Mouse (Mus musculus): ENCODE data around the gene Phldb3.

Gene Phldb3

DNA sequence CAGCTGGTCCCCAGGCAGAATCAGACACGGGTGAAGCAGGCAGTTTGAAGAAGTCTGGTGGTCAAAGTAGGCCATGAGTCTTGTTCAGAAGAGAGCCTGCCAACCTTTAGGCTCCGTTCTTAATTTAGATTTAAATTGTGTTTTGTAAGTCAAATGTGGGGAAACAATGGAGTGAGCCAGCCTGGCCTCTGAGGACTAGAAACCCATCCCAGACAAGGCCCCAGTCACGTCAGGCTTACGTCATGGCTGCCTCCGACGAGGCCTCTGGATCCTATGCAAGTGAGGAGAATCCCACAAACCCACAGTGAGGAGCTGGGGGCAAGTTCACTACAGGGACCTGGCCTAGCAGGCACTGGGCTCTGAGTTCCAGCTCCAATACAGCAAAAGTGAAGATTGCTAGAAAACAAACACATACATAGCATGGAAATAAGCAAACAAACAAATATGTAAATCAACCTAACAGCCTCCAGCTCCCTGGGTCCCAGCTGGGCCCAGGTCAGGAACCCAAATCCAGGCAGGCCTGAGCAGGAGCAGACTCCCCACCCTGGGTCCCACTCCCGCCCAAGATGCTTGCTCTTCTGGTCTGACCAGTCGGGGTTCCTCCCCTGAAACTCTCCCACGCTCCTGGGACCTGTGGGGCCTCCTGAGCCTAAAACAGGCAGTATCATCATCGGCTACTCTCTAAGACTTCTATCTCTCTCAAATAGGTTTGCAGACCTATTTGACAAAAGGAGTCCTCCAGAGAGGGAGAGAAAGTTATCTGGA lies 19.7 kb downstream of the Phldb3 start:
- no peak for DNase-seq (ENCODE audit: low spot score)

- no peak for DNase-seq (ENCODE audit: low spot score)
Measured at GRCm38 (mm10) chr7:24636264-24636663, 25.7 kb downstream of the Phldb3 start, which contains the start of gene Lypd3. TSS of gene Lypd3 (plus strand) at chr7:24636550.

DNA sequence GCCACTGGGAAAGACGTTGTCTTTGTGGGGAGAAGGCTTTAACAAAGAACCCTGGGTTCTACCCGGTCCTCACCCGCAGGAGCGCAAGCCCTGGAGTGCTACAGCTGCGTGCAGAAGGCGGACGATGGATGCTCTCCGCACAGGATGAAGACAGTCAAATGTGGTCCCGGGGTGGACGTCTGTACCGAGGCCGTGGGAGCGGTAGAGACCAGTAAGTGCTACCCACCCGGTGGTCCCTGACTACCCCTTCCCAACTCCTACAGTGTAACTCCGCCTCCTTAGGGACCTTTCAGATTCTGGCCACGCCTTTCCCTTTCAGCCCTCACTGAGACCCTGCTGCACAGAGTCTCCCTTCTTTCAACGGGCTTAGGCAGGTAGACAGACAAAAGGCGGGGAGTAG lies 26.5 kb downstream of the Phldb3 start:
- no peak for DNase-seq (ENCODE audit: low spot score)

- DNase-seq (ENCODE audit: low spot score): no peak
Measured at GRCm38 (mm10) chr7:24638026-24638856, 27.7 kb downstream of the Phldb3 start.

DNA sequence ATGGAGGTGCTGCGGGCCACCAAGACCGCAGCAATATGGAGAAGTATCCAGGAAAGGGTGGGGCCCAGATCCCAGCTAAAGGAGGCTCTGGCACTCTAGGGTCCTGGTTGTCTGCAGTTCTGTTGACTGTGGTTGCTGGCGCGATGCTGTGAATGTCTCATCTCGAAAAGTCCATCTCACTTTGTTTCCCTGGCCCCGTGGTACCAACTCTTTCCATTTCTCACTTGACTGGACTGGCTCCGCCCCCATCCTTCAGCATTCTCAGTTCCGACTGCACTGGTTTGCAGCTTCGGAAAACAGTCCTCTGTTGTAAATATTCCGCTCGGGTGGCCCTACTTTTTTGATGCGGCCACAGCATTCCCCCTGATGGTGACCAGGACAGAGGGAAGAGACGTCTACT lies 29.9 kb downstream of the Phldb3 start:
- no peak for DNase-seq (ENCODE audit: low spot score)

DNA sequence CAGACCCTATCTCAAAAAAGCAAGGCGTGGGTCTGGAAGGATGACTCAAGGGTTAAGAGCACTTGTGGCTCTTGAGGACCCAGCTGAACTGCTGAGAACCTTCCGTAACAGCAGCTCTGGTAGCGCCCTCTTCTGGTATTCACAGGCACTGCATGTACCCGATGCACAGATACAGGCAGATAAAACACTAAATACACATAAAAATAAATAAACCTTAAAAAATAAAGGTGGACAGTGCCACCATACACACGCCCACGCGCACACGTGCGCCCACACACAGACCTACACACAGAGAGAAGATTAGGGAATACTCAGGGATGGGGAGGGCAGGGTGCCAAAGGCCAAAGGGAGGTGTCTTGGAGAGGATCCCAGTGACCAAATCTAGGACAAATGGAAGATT lies 31.9 kb downstream of the Phldb3 start:
- DNase-seq (ENCODE audit: low spot score): no peak

- DNase-seq (ENCODE audit: low spot score): no peak
Measured at GRCm38 (mm10) chr7:24644492-24644891, 33.9 kb downstream of the Phldb3 start.

DNA sequence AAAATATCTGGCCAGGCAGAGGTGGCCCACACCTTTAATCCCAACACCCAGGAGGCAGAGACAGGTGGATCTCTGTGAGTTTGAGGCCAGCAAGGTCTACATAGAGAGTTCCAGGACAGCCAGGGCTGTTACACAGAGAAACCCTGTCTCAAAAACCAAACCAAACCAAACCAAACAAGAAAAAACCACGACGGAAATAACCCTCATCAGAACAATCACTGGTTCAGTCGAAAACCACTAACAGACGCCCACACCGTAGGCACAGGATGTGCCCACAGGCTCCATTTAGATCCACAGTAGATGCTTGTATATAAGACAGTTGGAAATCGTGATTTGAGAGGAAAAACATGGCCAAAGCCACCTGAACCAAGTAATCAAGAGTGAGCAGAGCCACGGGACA lies 34.4 kb downstream of the Phldb3 start:
- DNase-seq (ENCODE audit: low spot score): no peak

DNA sequence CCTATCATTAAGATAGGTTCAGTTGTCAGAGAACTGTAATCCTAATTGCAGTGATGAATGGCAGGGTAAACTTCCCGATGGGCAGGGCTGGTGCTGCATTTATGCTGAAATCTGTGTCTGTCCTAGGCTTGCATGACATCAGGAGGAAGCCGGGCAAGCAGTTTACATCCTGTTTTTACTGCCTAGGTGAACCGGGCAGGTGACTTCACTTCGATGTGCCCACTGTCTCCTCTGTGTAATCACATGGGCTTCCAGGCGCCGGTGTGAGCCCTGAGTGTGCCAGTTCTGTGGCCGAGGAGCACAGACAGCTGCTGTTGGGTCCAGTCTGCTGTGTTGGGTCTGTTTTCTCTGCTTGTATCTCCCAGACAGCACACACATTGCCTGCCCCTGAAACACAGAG lies 35.9 kb downstream of the Phldb3 start:
- DNase-seq (ENCODE audit: low spot score): no peak

DNA sequence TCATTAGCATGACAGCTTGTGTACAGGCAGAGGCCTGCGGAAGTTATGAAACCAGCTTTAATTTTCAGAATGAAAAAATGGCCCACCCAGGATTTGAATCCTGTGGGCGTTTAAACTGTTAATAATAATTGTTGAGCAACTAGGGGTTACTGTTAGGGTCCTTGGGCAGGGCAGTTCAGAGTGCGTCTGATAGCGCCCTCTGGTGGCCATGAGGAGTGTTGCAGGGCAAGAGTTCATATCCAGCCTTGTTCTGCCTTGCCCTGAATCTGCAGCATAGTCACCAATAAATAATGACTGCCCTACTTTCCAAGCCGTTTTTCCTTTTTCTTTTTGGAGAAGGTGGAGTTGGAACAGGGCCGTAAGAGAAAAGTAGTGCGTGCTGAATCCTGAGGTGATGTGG lies 43.1 kb downstream of the Phldb3 start:
- no peak for DNase-seq (ENCODE audit: low spot score)

DNA sequence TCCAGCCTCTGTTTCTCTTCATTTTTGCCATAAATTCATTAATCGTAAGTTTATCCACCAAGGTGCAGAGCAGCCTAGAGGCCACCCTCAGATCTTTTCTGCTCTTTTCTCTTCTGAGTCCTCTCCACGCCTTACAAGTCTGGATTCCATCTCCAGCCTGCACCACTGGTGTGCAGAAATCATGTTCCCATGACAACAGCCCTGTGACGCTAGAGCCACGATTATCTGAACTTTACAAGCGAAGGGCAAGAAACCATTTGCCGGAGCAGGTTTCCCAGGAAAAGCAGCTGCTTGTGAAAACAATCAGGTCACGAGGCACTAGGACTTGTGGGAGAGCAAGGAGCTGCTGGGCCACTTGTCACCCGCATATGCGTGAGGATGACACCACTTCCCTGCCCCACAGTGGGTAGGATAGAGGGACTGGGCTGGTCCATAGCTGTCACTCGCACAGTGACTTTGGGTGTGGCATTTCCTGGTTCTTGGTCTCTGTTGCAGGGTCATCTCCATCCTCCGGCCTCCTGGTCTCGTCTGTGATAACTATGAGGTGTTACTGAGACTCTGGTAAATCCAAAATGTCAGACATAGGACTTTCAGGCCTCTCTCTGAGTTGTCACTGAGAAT lies 49.3 kb downstream of the Phldb3 start:
- no peak for DNase-seq (ENCODE audit: low spot score)

DNA sequence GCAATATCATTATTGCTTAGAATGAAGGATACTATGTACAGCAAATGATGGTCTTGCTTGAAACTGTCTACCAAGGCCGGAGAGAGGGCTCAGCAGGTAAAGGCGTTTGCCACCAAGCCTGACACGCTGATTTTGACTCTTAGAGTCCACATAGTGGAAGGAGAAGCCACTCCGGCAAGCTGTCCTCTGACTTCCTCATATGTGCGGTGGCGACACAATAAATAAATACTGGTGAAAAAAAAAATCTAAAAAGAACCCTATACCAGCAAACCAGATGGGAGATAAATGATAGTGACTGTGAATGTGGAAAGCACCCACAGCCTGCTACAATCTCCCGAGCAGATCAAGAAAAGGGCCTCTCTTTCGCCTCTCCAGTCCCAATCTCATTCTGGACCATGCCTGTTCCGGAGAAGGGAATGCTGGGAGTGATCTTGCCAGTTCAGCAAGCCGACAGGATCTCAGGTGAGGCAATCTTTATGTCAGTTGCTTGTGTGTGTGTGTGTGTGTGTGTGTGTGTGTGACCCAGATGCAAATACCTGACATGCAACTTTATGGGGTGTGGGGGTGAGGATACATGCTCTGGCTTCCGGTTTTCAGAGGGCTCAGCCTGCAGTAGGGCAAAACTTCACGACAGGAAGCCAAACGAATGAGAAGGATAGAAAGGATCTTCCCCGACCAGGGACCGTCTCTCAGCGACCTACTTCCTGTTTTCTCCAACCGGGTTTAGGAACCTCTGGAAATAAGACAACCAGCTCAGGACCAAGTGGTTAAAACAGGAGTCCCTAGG lies 50.7 kb downstream of the Phldb3 start:
- DNase-seq (ENCODE audit: low spot score): no peak

DNA sequence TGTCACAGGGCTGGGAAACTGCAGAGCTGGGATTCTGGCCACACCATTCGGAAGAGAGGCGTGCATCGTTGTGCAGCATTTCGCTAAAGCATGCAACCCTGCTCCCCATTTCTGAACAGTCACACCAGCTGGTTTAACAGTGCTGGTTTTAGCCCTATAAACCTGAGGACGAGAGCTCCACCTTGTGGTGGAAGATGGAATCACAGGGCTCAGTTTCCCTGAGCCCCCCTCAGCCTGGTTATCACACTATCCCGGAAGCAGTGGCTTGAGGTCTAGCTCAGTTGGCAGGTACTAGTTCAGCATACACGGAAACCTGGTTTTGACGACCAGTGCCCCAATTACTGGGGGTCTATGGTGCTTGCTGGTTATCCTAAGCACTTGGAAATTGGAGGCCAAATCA lies 52.0 kb downstream of the Phldb3 start:
- no peak for DNase-seq (ENCODE audit: low spot score)

DNA sequence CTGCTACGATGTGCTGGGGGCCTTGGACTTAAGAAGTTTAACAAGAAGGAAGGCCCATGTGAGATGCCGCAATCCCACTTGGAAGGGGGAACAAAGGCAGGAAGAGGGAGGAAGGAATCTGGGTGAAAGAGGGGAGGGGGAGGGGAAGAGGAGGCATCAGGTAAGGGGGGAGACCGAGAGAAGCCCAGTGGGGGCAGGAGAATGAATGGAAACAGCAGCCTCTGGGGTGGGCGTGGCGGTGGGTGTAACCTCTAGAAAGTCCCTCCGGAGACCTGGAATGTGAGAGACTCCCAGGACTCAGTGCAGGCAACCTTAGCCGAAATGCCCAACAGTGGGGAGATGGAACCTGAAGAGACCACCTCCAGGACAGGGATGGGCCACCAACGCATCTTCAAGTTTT lies 53.7 kb downstream of the Phldb3 start:
- DNase-seq (ENCODE audit: low spot score): no peak

DNA sequence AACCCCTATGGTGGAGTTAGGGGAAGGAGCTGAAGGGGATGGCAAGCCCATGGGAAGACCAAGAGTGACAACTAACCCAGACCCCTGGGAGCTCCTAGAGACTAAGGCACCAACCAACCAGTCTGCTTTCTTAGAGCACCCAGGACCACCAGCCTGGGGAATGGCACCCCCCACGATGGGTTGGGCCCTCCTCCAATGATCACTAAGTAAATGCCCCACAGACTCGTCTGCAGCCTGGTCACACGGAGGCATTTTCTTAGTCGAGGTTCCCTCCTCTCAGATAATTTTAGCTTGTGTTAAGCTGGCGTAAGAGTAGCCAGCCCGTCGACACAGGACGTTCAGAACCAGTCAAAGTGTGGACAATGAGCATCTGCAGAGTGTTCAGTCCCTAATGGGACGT lies 54.4 kb downstream of the Phldb3 start:
- no peak for DNase-seq (ENCODE audit: low spot score)

DNA sequence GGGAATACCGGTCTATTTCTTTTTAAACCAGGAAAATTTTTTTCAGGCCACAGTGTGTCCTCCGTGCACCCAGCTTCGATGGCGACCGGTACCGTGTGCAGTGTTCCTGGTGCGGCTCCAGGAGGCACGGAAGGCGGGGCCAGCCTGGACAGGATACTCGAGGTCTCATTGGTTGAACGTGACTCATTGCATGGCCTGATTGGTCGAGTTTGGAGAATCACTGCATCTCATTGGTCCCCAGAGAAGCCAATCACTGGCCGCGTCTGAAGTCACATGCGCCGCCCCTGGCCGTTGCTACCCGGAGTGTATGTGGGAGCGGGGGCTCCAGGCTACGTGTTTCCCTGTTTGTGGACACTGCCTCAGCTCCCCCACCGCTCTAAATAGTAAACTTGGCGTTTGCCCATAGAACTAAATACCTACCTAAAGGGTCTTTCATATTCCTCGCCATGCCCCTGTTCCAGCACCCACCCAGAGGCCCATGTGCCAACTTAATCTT lies 61.4 kb downstream of the Phldb3 start:
- DNase-seq (ENCODE audit: low spot score): no peak

- no peak for DNase-seq (ENCODE audit: low spot score)
Measured at GRCm38 (mm10) chr7:24676575-24676974, 66.0 kb downstream of the Phldb3 start, which contains the start of gene Tex101. TSS of gene Tex101 (minus strand) at chr7:24676675.
